ENCODE assay signal across 9 mouse cellular contexts in genomic region chr8:45201605-45202004, GRCm38 (mm10).
A peak's percentile ranks its signal among the peaks of the same experiment; 100 is the strongest.
DNase-seq lines count a peak whose midpoint lies in the region; ATAC-seq lines count a peak whose summit lies in the region.
"Had no signal": no experiment of that assay in that cellular context is flagged by ENCODE, and none has a peak within 500 bp of the region (broad histone marks: within the 10 kb centered on the region; RNA-seq: fewer than 3 reads in every experiment).

No protein-coding gene starts in this region.

- H3K4me2 ChIP-seq in midbrain, embryonic 11.5 days, result no peak overlapping the region
- H3K4me2 ChIP-seq: limb, embryonic 15.5 days had no signal

- no peak overlapping the region for H3K4me3 ChIP-seq in midbrain, embryonic 11.5 days (ENCODE audit: low read depth, low read length)
- H3K4me3 ChIP-seq: limb, embryonic 15.5 days had no signal

- no peak overlapping the region for H3K27ac ChIP-seq in midbrain, embryonic 11.5 days (ENCODE audit: low read depth, low read length)
- H3K27ac ChIP-seq: limb, embryonic 15.5 days had no signal

- intact Hi-C loops in heart, postnatal 25 days (cut with DNase I), result no loop called here

- WGBS in midbrain, embryonic 11.5 days, result 91% methylated on average over 5 of the region's 5 CpGs

- H3K4me1 ChIP-seq in midbrain, embryonic 11.5 days (ENCODE audit: control insufficient read depth, insufficient read depth, low read length), result no peaks in the 10 kb centered on the region
- H3K4me1 ChIP-seq: limb, embryonic 15.5 days had no signal

- DNase-seq in heart, adult 18-20 months, result peak; percentile 11 to 24
- DNase-seq in heart, postnatal 25 days (ENCODE audit: low spot score), result no peak
- peak; percentile 43 to 72 for DNase-seq in urinary bladder, postnatal 4 days (ENCODE audit: low spot score in 2 of 2)
- DNase-seq in urinary bladder, postnatal 36 days (ENCODE audit: low spot score in 2 of 2), result no peak
- DNase-seq in left cerebral cortex, adult 18-20 months (ENCODE audit: low spot score in 2 of 2), result peak; percentile 61 to 68
- no peak for DNase-seq in T-cell, adult 2 months (ENCODE audit: low spot score)
- no peak for DNase-seq in midbrain, embryonic 11.5 days (ENCODE audit: low spot score, missing footprints)
- no peak for DNase-seq in ovary, postnatal 10 days (ENCODE audit: low spot score)

- no peaks in the 10 kb centered on the region for H3K36me3 ChIP-seq in midbrain, embryonic 11.5 days (ENCODE audit: control insufficient read depth, insufficient read depth, low read length)
- H3K36me3 ChIP-seq: limb, embryonic 15.5 days had no signal

- H3K27me3 ChIP-seq in midbrain, embryonic 11.5 days (ENCODE audit: control insufficient read depth, insufficient read depth, low read length), result no peaks in the 10 kb centered on the region
- H3K27me3 ChIP-seq: limb, embryonic 15.5 days had no signal

- no peak overlapping the region for H3K9ac ChIP-seq in midbrain, embryonic 11.5 days (ENCODE audit: low read length)
- H3K9ac ChIP-seq: limb, embryonic 15.5 days had no signal

- no peaks in the 10 kb centered on the region for H3K9me3 ChIP-seq in midbrain, embryonic 11.5 days (ENCODE audit: control insufficient read depth, low read length)
- H3K9me3 ChIP-seq: limb, embryonic 15.5 days had no signal

- no peak for ATAC-seq in midbrain, embryonic 11.5 days (ENCODE audit: low FRiP score)

Comparison
In these comparisons a context has a peak if more than half of its experiments do, and no peak if none do; other contexts are left out.
1. DNase-seq: peak in heart, adult 18-20 months (2 of 2), urinary bladder, postnatal 4 days (2 of 2) and left cerebral cortex, adult 18-20 months (2 of 2); none in heart, postnatal 25 days (single experiment), urinary bladder, postnatal 36 days (0 of 2), T-cell, adult 2 months (single experiment), midbrain, embryonic 11.5 days (single experiment) and ovary, postnatal 10 days (single experiment).